In the genomic region with DNA sequence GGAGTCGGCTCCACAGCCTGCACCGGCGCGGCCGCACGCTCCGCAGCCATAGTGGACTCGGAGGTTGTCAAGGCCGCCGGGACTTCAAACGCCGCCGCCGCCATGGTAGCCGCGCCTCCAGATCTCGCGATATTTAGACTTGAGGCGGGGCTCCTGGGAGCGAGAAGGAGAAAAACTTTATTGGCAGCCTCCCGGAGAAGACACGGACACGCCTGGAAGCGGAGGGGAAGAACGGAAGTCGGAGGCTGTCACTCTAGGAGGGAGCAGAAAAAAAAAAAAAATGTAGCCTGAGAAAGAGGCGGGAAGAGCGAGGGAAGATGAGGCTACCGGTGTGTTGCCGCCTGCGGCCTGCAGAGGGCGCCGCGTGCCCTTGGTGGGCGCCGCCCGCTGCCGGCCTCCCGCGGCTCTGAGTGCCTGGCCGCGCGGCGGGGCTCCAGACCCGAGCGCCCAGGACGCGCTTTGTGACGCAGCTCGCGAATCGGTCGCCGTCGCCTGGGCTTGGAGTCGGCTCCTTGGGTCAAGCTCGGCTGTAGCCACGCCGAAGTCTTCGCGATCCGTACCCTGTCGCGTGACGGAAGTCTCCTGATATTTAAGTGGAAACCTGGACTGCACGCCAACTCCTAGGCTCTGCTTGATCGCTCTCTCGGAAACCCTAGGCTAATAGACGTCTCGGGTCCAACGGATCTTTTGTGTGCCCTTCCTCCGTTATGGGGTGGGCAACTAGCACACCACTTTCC, we compare ENCODE assay signal across 8 mouse cellular contexts. TPM values are rescaled to one million over a fixed set of nuclear protein-coding genes. Genes with fewer than 3 reads are reported as not detected.
DNase-seq lines count a peak whose midpoint lies in the region; ATAC-seq lines count a peak whose summit lies in the region.

A gene (minus strand): TSS at position 251 of the 737 bp plus-strand sequence.

- DNase-seq in adrenal gland, adult (ENCODE audit: inconsistent age in 2 of 2, low spot score in 1 of 2), result peak; percentile 96 to 98
- peak; percentile 99 for DNase-seq in embryo, embryonic 10.5 days (ENCODE audit: low spot score)
- peak; percentile 94 for DNase-seq in gastrocnemius, postnatal 14 days
- peak; percentile 97 to 98 for DNase-seq in left cerebral cortex, postnatal 10 days (ENCODE audit: extremely low spot score in 1 of 2, low spot score in 2 of 2)
- DNase-seq in right cerebral cortex, postnatal 25 days, result peak; percentile 91
- DNase-seq in urinary bladder, postnatal 4 days (ENCODE audit: low spot score in 2 of 2), result peak; percentile 93 to 94

- intact Hi-C loops in gastrocnemius, postnatal 14 days (cut with DNase I; ENCODE audit: low total_unique reads), result loop anchor here (5.0 kb wide), 1 partner anchor 35 kb away; no protein-coding TSS in a partner anchor
- intact Hi-C loops in left cerebral cortex, postnatal 10 days (cut with DNase I), result loop anchor here (2.0 to 5.0 kb wide), 3 partner anchors 39 to 270 kb away; a partner anchor contains a TSS

- ATAC-seq in inflammation-experienced regulatory T-cells, adult 6 months, result peak; percentile 92
- peak; percentile 94 for ATAC-seq in megakaryocyte-erythroid progenitor cell, adult 5-6 weeks (replicated peaks; ENCODE audit: low FRiP score, low TSS enrichment, poor library complexity, severe bottlenecking)

RNA-seq across cellular contexts. Expression of the gene that starts here (rescaled TPM):
- 1 to 10 TPM; 6.7 to 7.6 TPM for total RNA-seq in gastrocnemius, postnatal 14 days (2021)
- polyA plus RNA-seq in inflammation-experienced regulatory T-cells, adult 6 months (2017; shearing (Covaris generic)), result 10 to 100 TPM in 2 of 3 experiments, 1 to 10 TPM in 1; 9.9 to 16.3 (median 13.4) TPM
- 10 to 100 TPM; 12.2 to 14.5 TPM for total RNA-seq in left cerebral cortex, postnatal 10 days (2021)
- 23.4 and 30.2 TPM in 2 replicates for total RNA-seq in megakaryocyte-erythroid progenitor cell, adult 5-6 weeks (2014; fragmentation: Nextera tagmentation)
- total RNA-seq in megakaryocyte-erythroid progenitor cell, adult 5-6 weeks (2017), result 52.0 and 54.2 TPM in 2 replicates

Comparison
In these comparisons a context has a peak if more than half of its experiments do, and no peak if none do; other contexts are left out.
1. Peak in every context shown above with its lines: DNase-seq and ATAC-seq.